Mouse (Mus musculus) thymus, postnatal 14 days (tissue): ENCODE results near the gene Trip12.

Experiments
- DNase-seq: peaks from one replicate; pipeline ENCODE4 v3.0.0; 2021

Trip12 gene

DNA sequence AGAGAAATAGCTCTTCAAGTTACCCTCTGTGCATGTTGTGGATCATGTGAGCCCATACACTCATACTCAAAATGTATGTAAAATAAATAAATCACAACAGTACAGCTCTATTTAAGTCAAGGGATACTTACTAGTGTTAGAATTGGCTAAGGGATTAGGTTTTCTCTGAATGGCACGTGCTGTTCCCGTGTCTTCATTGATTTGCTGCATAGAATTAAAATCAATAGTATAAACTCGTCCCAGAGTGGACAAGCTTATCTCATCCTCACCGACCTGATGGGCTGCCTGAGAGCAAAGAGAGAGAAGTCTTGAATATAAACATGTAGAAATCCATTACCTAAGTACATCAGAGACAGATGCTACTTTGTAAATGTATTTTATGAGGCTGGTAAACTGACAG, 81.5 kb downstream of the Trip12 start:
- DNase-seq = no peak

DNA sequence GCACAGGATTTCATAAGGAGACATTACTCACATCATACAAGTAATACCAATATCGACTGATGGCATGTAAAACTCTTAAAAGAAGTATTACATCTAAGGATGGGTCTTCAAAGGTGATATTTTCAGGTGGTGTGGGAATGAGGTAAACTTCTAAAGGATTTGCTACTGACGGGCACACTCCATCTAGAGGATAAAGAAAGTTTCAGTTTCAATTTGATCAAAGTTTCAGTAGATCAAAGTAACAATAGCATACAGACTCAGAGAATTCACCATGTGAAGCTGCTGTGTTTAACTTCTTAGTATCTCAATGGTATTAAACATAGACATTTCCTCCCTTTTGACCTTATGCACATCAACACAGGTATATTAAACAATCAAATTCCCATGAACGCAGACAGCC, 98.2 kb downstream of the Trip12 start:
- no peak for DNase-seq

DNA sequence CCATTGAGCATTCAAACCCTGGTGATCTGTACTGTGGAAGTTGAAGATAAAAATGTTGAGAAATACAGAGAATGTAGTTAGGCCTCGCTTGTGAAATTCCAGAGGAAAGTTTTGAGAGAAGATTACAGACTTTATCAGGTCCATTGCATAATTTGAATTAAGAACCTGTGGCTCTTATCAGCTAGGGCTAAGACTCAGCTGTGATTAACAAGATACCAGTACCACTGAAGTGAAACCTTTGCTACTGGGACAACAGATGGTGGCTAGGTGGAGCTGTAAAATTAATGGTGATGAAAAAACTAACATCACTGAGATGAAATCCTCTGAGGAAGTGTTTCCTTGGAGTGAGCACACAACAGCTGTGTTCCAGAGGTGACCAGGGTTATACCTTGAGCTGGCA, 100.2 kb downstream of the Trip12 start:
- DNase-seq = no peak

DNA sequence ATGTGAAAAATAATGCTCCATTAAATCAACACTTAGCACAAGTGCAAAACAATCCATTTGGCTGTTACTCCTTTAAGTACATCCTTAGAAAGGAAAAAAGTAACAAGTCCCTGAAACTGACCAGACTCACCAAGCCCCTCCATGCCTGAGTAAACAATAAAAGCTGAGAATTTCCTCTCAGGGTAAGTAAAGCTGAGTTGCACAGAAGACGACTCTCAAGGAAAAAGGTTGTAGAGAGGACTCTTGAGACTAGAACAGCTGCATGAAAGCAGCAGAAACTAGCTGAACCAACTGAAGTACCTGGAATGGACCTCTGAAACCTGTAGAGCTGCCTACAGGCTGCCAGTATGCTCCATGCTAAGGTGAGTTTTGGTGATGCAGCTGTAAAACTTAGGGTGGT, 103.2 kb downstream of the Trip12 start:
- DNase-seq = no peak

DNA sequence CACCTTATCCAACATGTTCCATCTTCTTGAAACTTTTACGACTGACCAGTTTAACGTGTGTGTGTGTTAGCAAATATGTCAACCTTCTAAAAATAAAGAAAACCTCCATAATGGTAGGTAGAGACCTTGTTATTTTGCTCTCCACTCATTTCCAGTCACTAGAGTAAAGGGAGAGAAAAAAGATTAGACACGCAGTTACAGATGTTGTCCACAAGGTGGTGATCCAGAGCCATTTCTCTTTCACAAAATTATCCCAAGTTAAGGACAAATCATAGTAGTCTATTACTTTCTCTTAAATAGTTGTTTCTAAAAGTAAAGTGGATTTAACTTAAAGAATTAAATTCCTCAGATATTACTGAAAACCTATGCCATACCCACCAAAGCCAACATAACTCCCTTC, 106.5 kb downstream of the Trip12 start:
- no peak for DNase-seq

DNA sequence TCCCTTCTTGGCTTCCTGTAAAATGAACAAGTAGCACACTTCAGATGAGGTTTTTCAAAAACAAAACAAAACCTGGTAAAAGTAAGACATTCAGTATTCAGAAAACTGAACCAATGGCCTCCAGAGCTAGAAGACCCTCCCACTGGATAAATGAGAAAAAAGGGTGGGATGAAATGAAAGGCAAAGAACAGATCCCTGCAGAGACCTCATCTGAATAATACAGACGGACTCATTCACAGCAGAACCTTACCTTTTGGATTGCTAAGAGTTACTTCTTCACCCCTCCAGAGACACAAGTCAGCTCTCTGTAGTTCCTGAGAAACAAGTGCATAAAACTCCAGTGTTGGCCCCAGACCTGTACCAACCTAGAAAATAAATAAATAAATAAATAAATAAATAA, 108.6 kb downstream of the Trip12 start:
- DNase-seq = no peak

DNA sequence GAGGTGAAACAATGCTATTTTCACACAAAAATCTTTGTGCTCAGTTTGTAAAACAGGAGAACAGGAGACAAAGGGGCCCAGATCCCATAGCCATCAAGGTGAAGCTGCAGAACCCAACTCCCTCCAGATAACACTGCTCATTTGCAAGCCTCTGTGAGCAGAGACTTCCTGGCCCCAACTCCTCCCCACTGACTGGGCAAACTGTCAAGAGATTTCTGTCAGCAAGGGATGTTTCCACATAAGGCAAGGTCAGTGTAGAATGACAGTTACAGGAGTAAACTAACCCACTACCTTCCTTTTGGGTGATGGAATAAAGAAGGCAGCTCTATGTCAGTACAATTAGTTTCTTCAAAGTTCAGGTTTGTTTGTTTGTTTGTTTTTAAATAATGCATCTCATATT, 117.5 kb downstream of the Trip12 start:
- no peak for DNase-seq

DNA sequence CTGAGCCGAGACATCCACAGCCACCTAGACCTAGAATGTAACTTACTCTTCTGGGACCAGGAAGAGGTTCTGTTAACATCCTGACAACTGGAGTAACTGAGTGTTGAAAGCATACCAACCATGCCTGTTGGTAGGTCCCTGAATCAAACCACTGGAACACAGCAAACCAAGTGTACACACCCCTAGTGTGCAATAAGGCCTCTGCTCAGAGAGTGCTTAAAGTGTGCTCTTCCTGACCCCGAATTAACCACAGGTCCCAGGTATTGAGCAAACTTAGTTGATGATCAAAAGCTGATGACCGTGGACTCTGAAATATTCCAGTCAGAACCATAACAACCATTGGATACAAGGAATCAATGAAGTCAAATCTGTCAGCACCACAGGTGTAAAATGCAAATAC, 117.9 kb downstream of the Trip12 start:
- no peak for DNase-seq

DNA sequence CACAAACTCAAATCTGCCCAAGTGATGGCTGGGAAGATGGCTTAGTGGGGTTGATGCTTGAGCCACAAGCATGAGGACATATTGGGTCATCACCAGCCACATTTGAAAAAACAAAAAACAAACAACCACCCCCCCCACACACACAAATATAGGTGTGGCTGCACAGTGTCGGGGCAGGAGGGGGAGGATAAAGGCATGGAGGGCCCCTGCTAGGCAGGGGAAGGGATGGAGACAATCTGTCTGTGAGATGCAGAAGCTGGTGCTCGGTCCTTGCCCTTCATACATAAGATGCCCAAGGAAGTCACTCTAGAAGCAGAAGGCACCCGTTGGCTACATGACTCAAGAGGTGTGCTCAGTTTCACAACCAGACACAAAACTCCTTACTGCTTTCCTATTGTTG, 118.4 kb downstream of the Trip12 start:
- DNase-seq = no peak

DNA sequence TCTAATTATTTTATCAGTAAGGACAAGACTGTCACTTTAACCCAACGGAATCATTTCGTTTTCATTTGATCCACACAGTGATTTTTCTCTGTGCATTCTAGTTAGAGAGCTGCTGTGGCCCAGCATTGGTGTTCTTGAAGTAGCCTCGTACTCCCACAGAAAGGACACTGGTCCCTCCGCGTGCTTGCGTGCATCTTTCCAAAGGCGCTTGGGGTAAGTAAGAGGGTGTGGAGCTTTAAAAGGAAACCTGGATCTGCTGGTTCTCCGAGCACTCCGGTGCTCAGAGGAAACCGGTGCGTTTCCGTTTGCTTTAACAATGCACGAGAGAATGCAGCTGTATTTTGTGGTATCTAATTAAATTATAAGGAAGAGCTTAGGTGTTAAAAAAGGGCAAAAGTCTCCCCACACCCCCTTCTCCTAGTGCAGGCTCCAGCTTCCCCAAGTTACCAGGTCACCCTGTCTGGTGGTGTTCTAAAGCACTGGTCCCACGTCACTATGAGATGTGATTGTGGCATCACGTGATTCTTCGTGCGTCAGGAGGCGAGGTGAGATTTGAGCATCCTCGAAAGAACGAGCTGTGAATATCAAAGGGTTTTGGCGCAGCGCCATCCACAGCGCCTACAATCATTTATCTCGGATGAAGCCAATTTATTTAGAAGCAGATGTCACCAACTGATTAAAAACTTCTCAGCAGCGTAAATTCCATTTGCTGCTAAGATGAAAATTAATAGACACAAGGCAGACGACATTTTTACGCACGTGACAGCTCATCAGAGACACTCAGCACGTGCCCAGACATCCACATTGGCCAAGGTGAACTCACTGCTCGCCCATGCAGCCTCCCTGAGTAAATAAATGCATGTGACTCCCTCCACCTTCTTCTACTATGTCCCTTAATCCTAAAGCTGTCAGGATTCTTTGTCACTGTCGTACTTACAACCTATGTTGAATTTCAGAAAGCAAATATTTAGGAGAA, 130.2 kb downstream of the Trip12 start:
- no peak for DNase-seq

DNA sequence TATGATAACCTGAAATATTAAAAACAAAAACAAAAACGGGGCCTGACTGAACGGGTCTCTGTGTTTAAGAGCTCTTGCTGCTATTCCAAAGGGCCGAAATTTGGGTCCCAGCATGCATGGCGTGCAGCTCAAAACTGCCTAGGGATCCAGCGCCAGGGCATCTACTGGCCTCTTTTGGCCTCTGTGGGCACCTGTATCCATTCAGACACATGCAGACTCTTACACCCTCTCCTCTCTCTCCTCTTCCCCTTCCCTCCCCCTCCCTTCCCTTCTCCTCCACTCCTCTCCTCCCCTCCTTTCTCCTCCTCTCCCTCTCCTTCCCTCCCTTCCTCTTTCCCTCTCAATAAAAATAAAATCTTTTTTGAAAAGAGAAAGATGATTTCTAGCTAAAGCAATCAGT, 130.9 kb downstream of the Trip12 start:
- no peak for DNase-seq

DNA sequence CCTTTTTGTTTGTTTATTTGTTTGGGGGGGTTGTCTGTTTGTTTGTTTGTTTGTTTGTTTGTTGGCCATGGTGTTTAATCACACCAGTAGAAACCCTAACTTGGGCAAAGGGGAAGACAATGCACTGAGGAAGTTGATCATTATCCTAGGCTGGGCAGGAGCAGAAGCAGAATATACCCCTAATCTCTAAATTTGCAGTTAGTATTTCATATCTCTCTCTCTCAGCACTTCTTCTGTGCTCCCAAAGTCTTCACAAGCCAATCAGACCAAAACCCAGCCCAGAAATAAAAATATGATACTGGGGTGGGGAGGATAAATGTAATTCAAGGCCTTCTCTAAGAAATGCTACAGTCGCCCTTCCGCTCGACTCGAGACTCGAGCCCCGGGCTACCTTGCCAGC, 140.1 kb downstream of the Trip12 start:
- DNase-seq = no peak

DNA sequence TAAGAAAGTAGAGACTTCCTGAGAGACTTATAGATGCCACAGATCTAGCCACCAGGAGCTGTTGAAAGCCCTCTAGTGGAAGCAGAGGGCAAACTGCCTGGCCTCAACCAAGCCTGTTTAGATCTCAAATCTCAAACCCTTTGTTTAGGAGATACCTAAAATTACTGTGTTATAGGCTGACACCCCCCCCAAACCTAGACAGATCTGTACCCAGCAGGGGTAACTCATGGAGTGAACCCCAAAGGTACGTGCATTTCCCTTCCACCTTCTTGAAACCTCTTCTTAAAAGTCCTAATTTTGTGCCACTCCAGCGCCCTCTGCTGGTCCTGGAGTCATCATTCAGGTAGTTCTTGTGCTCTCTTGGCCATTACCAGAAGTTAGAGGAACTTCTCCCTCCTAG, 143.2 kb downstream of the Trip12 start:
- DNase-seq = peak; percentile 18

DNA sequence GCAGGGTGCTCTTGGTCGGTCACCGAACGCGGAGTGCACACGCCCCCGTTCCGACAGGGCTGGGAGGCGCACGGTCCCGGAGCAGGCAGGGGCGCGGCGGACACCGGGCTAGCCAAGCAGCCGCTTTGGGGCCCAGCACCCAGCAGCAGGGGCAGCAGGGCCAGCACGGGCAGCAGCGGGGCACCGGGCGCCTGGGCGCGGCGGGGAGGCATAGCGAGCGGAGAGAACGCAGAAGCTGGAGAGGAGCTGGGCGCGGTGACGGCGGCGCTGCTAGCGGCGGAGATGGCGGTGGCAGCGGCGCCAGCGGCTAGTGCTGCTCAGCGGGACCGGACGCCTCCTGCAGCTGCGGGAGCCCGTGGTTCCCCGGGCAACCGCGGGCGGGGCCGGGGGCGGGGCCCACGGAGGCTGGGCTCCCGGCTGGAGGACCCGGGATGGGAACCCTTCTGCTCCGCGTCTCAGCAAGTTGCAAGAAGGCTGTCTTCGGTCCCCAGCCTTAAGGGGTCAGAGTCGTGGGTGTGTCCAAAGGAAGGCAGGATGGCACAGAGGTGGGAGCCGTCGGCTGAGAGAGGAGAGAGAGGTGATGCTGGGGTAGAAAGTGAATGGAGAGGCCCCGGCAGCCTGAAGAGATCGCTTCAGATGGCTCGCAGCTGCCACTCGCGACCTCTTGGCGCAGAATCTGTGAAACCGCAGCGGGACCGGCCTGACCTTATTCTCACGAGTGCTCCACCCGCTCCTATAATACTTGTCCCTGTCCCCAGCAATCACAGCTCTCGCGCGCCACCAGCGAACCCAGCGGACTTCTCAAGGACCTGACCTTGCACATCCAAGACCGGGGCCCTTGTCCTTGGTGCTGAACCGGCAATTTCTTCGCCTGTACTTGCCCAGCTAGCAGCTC, 144.6 kb downstream of the Trip12 start, which contains the start of gene Dner:
Dner (minus strand) TSS at position 705 of the 895 bp plus-strand sequence.
- peak; percentile 52 for DNase-seq

DNA sequence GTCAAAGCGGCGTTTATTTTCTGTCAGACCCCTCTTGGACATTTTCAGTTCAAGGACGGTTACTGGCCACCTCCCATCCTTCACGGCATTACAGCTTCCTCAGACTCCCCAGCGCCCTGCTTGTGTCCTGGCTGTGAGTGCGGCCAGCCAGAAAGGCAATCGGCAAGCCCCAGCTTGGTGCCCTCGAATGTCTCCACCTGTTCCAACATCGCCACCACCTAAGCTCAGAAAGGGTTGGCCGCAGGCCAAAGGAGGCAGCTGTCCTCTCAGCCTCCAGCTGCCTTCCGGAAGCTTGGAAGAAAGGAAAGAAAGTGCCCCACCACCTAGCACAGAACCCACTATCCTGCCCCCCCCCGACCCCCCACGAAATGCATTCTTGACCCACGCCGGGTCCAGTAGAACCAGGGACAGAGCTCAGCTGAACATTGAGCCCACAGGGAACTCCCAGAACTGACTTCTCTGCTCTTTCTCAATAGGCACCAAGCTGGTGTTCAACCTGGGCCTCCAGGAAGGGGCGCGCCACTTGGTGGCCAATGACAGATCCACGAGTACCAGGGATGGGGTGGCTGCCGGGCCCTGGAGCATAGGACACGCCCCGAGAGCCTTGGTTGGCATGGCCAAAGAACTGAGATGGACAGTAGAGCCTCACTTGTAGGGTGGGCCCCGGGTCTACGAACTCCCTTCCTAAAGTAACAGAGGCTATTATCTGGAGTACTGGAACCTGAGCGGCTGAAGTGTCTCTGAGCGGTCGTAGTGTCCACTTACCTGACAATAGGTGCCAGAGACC, 145.4 kb downstream of the Trip12 start:
- no peak for DNase-seq

DNA sequence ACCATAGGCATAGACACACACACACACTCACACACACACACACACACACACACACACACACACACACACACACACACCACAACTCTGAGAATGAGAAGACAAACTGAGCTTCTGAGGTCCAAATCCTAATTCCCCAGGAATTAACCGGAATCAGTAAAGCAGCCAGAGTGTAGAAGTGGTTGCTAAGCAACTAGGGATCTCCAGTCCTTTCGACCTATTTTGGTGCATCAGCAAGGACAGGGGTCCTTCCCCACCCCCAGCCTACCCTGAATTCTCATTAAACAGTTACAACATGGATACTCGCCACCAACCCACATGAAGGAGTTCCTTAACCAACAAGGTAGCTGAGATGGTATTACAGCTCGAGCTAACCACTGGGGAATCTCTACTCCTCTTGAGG, 162.4 kb downstream of the Trip12 start:
- DNase-seq = no peak
